Mouse (Mus musculus) limb, embryonic 10.5 days (tissue): ENCODE measurements around the gene Igfn1. TPM values are rescaled to one million over a fixed set of nuclear protein-coding genes. Genes with fewer than 3 reads are reported as not detected.
A peak's percentile ranks its signal among the peaks of the same experiment; 100 is the strongest.

Experiments used
- DNase-seq: peaks from one replicate; pipeline ENCODE4 v3.0.0-alpha.2; 2017; ENCODE audit warnings: low spot score
- H3K27ac ChIP-seq: fragments of 300-500 bp; sonication (generic); 2 replicates; pipeline ENCODE4 v1.5.1; 2016; ENCODE audit warnings: mild to moderate bottlenecking
- H3K27me3 ChIP-seq: fragments of 300-500 bp; sonication (generic); 2 replicates; pipeline ENCODE4 v1.6.1; 2016; ENCODE audit warnings: low read depth, mild to moderate bottlenecking; ENCODE audit not compliant: poor library complexity, severe bottlenecking
- H3K36me3 ChIP-seq: fragments of 300-500 bp; sonication (generic); 2 replicates; pipeline ENCODE4 v1.6.1; 2016; ENCODE audit warnings: mild to moderate bottlenecking, moderate library complexity
- H3K4me1 ChIP-seq: fragments of 300-500 bp; sonication (generic); 2 replicates; pipeline ENCODE4 v1.6.1; 2016
- H3K4me3 ChIP-seq: fragments of 300-500 bp; sonication (generic); 2 replicates; pipeline ENCODE4 v1.5.1; 2016; ENCODE audit warnings: mild to moderate bottlenecking, moderate library complexity
- H3K9me3 ChIP-seq: fragments of 300-500 bp; sonication (generic); replicated peaks from 2 replicates; pipeline ENCODE4 v1.6.1; 2016; ENCODE audit warnings: mild to moderate bottlenecking
- WGBS: fragments of 180-500 bp; shearing (Covaris S2); methylation state at CpG from one replicate; pipeline ENCODE4 v1.1.7; 2016; 5-methylcytosine and 5-hydroxymethylcytosine counted together
- polyA plus RNA-seq: library from polyadenylated mRNA; unstranded; fragments of >200 nt; fragmentation: Nextera tagmentation; extraction: Ambion mirVana; gene quantifications from 2 replicates; pipeline ENCODE4 v1.2.1, GENCODE M21; 2016

Gene Igfn1
- polyA plus RNA-seq, 1 experiment from 2014 or later = not detected

DNA sequence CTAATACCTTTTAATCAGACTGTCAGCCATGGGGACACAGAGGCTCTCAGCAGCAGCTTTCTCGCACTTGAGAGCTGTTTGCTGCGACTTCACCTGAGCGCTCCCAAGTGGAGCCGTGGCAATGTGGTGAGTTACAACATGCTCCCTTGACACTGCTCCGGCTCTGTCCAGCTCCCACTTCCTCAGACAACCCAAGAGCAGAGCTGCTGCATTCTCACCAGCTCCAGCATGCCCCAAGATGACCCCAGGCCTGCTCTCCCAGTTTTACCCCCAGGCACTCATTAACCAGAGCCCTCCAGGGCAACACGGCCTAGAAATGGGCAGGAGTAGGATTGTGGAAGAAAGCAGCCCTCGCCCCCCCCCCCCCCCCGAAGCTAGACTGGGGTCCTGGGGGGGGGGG lies 25.6 kb upstream of the Igfn1 start:
- no peaks in the 10 kb centered on the region for H3K27me3 ChIP-seq
- H3K9me3 ChIP-seq = no peaks in the 10 kb centered on the region
- no peak overlapping the region for H3K4me3 ChIP-seq
- peaks cover 26% of the 10 kb centered on the region for H3K4me1 ChIP-seq
- peaks cover 93% of the 10 kb centered on the region for H3K36me3 ChIP-seq
- H3K27ac ChIP-seq = no peak overlapping the region
- 76% methylated on average over 8 of the region's 8 CpGs for WGBS
- DNase-seq = no peak

DNA sequence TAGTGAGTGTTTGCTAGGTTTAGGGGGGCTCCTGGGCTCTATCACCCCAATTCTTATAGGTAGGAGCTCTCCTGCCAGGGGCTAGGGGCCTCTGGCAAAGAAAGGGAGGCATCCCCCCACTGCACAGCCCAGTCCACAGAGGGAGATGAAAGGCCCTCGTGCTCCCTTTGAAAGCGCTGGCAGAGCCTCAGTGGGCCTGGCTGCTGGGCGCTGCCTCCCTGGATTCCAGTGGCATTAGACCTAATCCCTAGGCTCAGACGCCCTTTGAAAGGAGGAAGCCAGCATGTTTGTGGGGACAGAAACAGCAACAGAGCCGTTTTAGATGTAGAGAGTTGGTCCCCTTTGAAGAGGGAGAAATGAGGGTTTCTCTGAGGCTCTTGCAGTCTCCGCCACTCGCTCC lies 24.1 kb upstream of the Igfn1 start:
- 35% methylated on average over 7 of the region's 7 CpGs for WGBS
- Histone ChIP-seq H3K4me1 (peaks cover 26% of the 10 kb centered on the region), H3K4me3 (no peak overlapping the region), H3K36me3 (peaks cover 100% of the 10 kb centered on the region), H3K27ac (peak overlapping the region; percentile 56), H3K27me3 (no peaks in the 10 kb centered on the region), H3K9me3 (no peaks in the 10 kb centered on the region)
- DNase-seq = no peak

GRCm38 (mm10) chr1:136018390-136019189 lies 12.4 kb upstream of the Igfn1 start:
- no peaks in the 10 kb centered on the region for H3K9me3 ChIP-seq
- peaks cover 42% of the 10 kb centered on the region for H3K36me3 ChIP-seq
- peak overlapping the region; percentile 97 for H3K27ac ChIP-seq
- H3K4me3 ChIP-seq = peak overlapping the region; percentile 83
- 11% methylated on average over 24 of the region's 24 CpGs for WGBS
- H3K27me3 ChIP-seq = no peaks in the 10 kb centered on the region
- H3K4me1 ChIP-seq = peaks cover 23% of the 10 kb centered on the region
- peak; percentile 71 for DNase-seq

DNA sequence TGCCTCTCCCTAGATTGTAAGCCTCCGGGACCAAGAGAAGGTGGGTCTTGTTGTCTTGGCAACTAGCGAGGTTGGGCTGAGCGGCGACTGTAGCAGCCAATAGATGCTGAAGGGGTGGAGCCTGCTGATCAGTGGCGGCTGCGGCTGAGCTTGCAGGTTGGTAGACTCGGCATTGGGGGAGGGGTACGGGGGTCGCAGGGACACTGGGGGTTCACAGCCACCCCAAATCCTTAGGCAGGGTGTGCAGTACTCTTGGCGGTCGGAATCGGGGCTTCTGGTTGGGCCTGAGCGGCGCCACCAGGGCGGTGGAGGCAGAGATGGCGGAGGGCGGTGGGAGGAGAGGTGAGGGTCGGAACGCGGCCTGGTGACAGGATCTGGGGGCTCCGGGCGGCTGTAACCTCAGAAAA lies 11.8 kb upstream of the Igfn1 start:
- Histone ChIP-seq H3K4me3 (peak overlapping the region; percentile 83), H3K4me1 (peaks cover 23% of the 10 kb centered on the region), H3K36me3 (peaks cover 35% of the 10 kb centered on the region), H3K27ac (peak overlapping the region; percentile 97), H3K9me3 (no peaks in the 10 kb centered on the region), H3K27me3 (no peaks in the 10 kb centered on the region)
- DNase-seq = peak; percentile 90
- under 1% methylated on average over 22 of the region's 22 CpGs for WGBS

DNA sequence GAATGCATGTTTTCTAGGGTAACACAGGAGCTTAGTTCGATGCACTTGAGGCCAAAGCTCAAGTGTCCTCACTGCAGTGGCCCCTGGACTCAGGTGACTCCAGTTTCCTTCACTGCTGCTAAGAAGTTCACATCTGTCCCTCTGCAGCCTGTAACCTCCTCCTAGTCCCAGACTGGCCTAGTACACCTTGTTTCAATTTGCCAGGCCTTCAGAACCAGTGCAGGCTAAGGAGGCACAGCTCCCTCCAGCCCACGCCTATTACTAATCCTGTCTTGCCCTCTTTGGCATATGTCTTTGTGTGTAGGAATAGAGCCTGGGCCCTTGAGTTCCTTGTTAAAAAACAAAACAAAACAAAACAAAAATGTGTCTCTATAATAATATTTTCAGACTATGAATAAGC lies 11.2 kb upstream of the Igfn1 start:
- H3K36me3 ChIP-seq = peaks cover 29% of the 10 kb centered on the region
- peak; percentile 53 for DNase-seq
- peak overlapping the region; percentile 97 for H3K27ac ChIP-seq
- peaks cover 23% of the 10 kb centered on the region for H3K4me1 ChIP-seq
- peak overlapping the region; percentile 83 for H3K4me3 ChIP-seq
- WGBS = 46% methylated on average over 2 of the region's 2 CpGs
- H3K9me3 ChIP-seq = no peaks in the 10 kb centered on the region
- H3K27me3 ChIP-seq = no peaks in the 10 kb centered on the region

DNA sequence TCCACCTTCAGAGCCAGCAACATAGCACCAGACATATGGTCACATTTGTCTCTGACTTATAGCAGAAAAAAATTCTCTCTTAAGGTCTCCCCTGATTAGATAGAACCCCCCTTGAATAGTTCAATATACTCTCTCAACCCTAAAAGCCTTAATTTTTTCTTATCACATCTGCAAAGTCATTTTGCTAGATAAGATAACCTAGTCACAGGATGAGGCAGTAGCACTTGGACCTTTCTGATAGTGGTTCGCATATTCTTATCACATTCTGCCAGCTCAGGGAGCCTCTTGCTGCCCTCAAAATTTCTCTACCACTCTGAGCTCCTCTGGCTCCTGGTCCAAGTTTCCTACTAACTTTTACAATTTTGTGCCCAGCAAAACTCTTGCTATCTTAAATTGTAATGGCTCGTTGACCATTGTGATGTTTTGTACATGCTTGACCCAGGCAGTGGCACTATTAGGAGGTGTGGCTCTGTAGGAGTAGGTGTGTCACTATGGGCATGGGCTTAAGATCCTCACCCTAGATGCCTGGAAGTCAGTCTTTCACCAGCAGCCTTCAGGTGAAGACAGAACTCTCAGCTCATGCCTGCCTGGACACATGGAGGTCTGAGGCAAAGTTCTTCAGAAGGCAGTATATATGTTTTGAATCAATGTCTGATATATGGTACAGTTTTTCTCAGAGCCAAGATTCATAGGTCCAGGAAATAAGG lies 8.8 kb upstream of the Igfn1 start:
- Histone ChIP-seq H3K9me3 (no peaks in the 10 kb centered on the region), H3K4me3 (no peak overlapping the region), H3K27ac (no peak overlapping the region), H3K4me1 (peaks cover 23% of the 10 kb centered on the region), H3K27me3 (no peaks in the 10 kb centered on the region), H3K36me3 (peaks cover 7% of the 10 kb centered on the region)
- DNase-seq = no peak
- 81% methylated on average over 2 of the region's 2 CpGs for WGBS

- Histone ChIP-seq H3K4me3 (no peak overlapping the region), H3K27me3 (no peaks in the 10 kb centered on the region), H3K27ac (no peak overlapping the region), H3K36me3 (no peaks in the 10 kb centered on the region), H3K9me3 (no peaks in the 10 kb centered on the region), H3K4me1 (peaks cover 12% of the 10 kb centered on the region)
- no peak for DNase-seq
- WGBS = 86% methylated on average over 4 of the region's 4 CpGs
Measured at GRCm38 (mm10) chr1:136013513-136013912, 7.4 kb upstream of the Igfn1 start.

DNA sequence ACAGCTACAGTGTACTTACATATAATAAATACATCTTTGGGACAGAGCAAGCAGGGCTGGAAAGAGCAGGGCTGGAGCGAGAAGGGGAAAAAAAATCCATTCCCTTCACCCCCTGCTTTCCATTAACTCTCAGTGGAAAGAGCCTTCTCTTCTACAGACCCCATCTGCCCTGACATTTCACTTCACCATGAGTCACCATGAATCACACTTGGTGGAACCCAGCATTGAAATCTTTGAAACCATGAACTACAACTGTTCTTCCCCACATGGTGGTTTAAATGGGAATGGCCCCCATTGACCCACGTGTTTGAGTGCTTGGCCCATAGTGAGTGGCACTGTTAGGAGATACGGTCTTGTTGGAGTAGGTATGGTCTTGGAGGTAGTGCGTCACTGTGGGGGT lies 4.1 kb upstream of the Igfn1 start:
- 86% methylated on average over 4 of the region's 4 CpGs for WGBS
- Histone ChIP-seq H3K9me3 (no peaks in the 10 kb centered on the region), H3K27ac (no peak overlapping the region), H3K36me3 (no peaks in the 10 kb centered on the region), H3K4me3 (no peak overlapping the region), H3K4me1 (peaks cover 10% of the 10 kb centered on the region), H3K27me3 (peaks cover 21% of the 10 kb centered on the region)
- DNase-seq = no peak

GRCm38 (mm10) chr1:136008159-136008533 lies 2.0 kb upstream of the Igfn1 start:
- Histone ChIP-seq H3K4me1 (peaks cover 10% of the 10 kb centered on the region), H3K9me3 (no peaks in the 10 kb centered on the region), H3K27me3 (peaks cover 25% of the 10 kb centered on the region), H3K36me3 (no peaks in the 10 kb centered on the region), H3K4me3 (peak overlapping the region; percentile 53), H3K27ac (no peak overlapping the region)
- 26% methylated on average over 8 of the region's 8 CpGs for WGBS
- no peak for DNase-seq

GRCm38 (mm10) chr1:136007211-136008158 lies 1.3 kb upstream of the Igfn1 start, which contains the start of gene Tmem9:
TSS of gene Tmem9 (plus strand) at chr1:136008150.
- Histone ChIP-seq H3K27ac (no peak within 1 kb of the TSS), H3K9me3 (no peaks in the 10 kb centered on the region), H3K27me3 (peaks cover 25% of the 10 kb centered on the region), H3K4me3 (peak within 1 kb of the TSS; percentile 53), H3K36me3 (no peaks in the 10 kb centered on the region), H3K4me1 (peaks cover 10% of the 10 kb centered on the region)
- 4% methylated on average over 37 of the region's 37 CpGs for WGBS
- peak; percentile 68 for DNase-seq

DNA sequence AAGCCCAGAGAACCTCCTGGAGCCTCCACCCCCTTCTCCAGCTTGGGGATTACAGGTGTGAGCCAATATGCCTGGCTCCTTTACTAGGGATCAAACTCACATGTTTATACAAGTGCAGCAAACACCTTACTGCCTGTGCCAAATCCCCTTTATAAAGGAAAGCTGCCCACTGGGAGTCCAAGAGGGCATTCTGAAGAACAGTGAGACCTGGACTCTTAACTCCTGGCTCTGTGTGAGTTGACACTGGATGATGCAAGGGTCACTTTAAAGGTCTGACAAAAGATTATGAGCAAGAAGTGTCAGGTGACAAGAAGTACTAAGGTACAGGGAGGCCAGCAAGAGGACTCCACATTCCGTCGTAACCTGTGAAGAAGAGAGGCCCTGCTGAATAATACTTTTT lies 4.7 kb downstream of the Igfn1 start:
- no peaks in the 10 kb centered on the region for H3K4me1 ChIP-seq
- H3K36me3 ChIP-seq = no peaks in the 10 kb centered on the region
- peaks cover 11% of the 10 kb centered on the region for H3K27me3 ChIP-seq
- no peak for DNase-seq
- WGBS = 85% methylated on average over 2 of the region's 2 CpGs
- no peak overlapping the region for H3K27ac ChIP-seq
- H3K9me3 ChIP-seq = no peaks in the 10 kb centered on the region
- no peak overlapping the region for H3K4me3 ChIP-seq

- Histone ChIP-seq H3K4me1 (no peaks in the 10 kb centered on the region), H3K27ac (no peak overlapping the region), H3K9me3 (no peaks in the 10 kb centered on the region), H3K4me3 (no peak overlapping the region), H3K36me3 (no peaks in the 10 kb centered on the region), H3K27me3 (no peaks in the 10 kb centered on the region)
- no peak for DNase-seq
- 64% methylated on average over 8 of the region's 8 CpGs for WGBS
Measured at GRCm38 (mm10) chr1:135999720-136000287, 6.3 kb downstream of the Igfn1 start.
